Mouse (Mus musculus) heart, embryonic 11.5 days (tissue): ENCODE results near the gene Ralgps1. TPM values are rescaled to one million over a fixed set of nuclear protein-coding genes. Genes with fewer than 3 reads are reported as not detected.

Source experiments
- ATAC-seq: fragments of 200-750 bp; cut with Nextera tagmentation; replicated peaks from 2 replicates; pipeline ENCODE4 v1.8.0; 2017; ENCODE audit warnings: moderate library complexity; ENCODE audit not compliant: insufficient number of reproducible peaks, low FRiP score, low TSS enrichment
- H3K27ac ChIP-seq: fragments of 300-500 bp; sonication (generic); 2 replicates; pipeline ENCODE4 v1.5.1; 2014; ENCODE audit warnings: mild to moderate bottlenecking, low read depth, low read length
- H3K27me3 ChIP-seq: fragments of 300-500 bp; sonication (generic); 2 replicates; pipeline ENCODE4 v1.6.1; 2014; ENCODE audit warnings: mild to moderate bottlenecking, low read length, mixed read lengths; ENCODE audit not compliant: control insufficient read depth, insufficient read depth
- H3K36me3 ChIP-seq: fragments of 300-500 bp; sonication (generic); 2 replicates; pipeline ENCODE4 v1.6.1; 2014; ENCODE audit warnings: mild to moderate bottlenecking, low read length, moderate library complexity, mixed read lengths; ENCODE audit not compliant: control insufficient read depth, insufficient read depth
- H3K4me1 ChIP-seq: fragments of 300-500 bp; sonication (generic); 2 replicates; pipeline ENCODE4 v1.6.1; 2014; ENCODE audit warnings: low read length; ENCODE audit not compliant: control insufficient read depth, insufficient read depth
- H3K4me2 ChIP-seq: fragments of 300-500 bp; sonication (generic); 2 replicates; pipeline ENCODE4 v1.6.1; 2014; ENCODE audit warnings: mild to moderate bottlenecking, moderate library complexity
- H3K4me3 ChIP-seq: fragments of 300-500 bp; sonication (generic); 2 replicates; pipeline ENCODE4 v1.5.1; 2014; ENCODE audit warnings: low read depth, low read length
- H3K9ac ChIP-seq: fragments of 300-500 bp; sonication (generic); 2 replicates; pipeline ENCODE4 v1.6.1; 2014; ENCODE audit warnings: mild to moderate bottlenecking, low read depth, low read length, moderate library complexity
- H3K9me3 ChIP-seq: fragments of 300-500 bp; sonication (generic); replicated peaks from 2 replicates; pipeline ENCODE4 v1.6.1; 2016; ENCODE audit warnings: low read length; ENCODE audit not compliant: control insufficient read depth
- WGBS: fragments of 180-500 bp; shearing (Covaris S2); extraction: QIAGEN DNeasy Blood & Tissue Kit; methylation state at CpG from one replicate; pipeline ENCODE4 v1.1.7; 2014; ENCODE audit not compliant: insufficient replicate concordance; 5-methylcytosine and 5-hydroxymethylcytosine counted together
- polyA plus RNA-seq: library from polyadenylated mRNA; unstranded; fragments of >200 nt; fragmentation: Nextera tagmentation; extraction: Ambion mirVana; gene quantifications from 2 replicates; pipeline ENCODE4 v1.2.1, GENCODE M21; 2014

Ralgps1 gene
- polyA plus RNA-seq, 1 experiment from 2014 or later, result 6.6 TPM

GRCm38 (mm10) chr2:33200368-33201068 is 170.8 kb downstream of the Ralgps1 start:
- no peak for ATAC-seq
- H3K4me3 ChIP-seq, result no peak overlapping the region
- H3K27me3 ChIP-seq, result no peaks in the 10 kb centered on the region
- H3K36me3 ChIP-seq, result no peaks in the 10 kb centered on the region
- peak overlapping the region; percentile 46; the same call in 1 of the 2 replicates for H3K9ac ChIP-seq
- 45% methylated on average over 14 of the region's 14 CpGs for WGBS
- peak overlapping the region; percentile 31 for H3K4me2 ChIP-seq
- H3K4me1 ChIP-seq, result peaks cover 57% of the 10 kb centered on the region
- H3K9me3 ChIP-seq, result no peaks in the 10 kb centered on the region
- 0 out of 2 replicates have a peak overlapping the region, but pooled peaks have one; percentile 15 for H3K27ac ChIP-seq

GRCm38 (mm10) chr2:33189976-33190375 is 181.3 kb downstream of the Ralgps1 start:
- Histone ChIP-seq H3K9ac (no peak overlapping the region), H3K27ac (no peak overlapping the region), H3K9me3 (no peaks in the 10 kb centered on the region), H3K27me3 (no peaks in the 10 kb centered on the region), H3K4me3 (no peak overlapping the region), H3K4me2 (no peak overlapping the region), H3K36me3 (no peaks in the 10 kb centered on the region), H3K4me1 (peaks cover 32% of the 10 kb centered on the region)
- 74% methylated on average over 3 of the region's 3 CpGs for WGBS
- ATAC-seq, result no peak

- no peak overlapping the region for H3K4me2 ChIP-seq
- no peak for ATAC-seq
- no peaks in the 10 kb centered on the region for H3K36me3 ChIP-seq
- no peaks in the 10 kb centered on the region for H3K9me3 ChIP-seq
- WGBS, result 81% methylated on average over 6 of the region's 6 CpGs
- no peak overlapping the region for H3K4me3 ChIP-seq
- H3K9ac ChIP-seq, result no peak overlapping the region
- H3K27ac ChIP-seq, result no peak overlapping the region
- no peaks in the 10 kb centered on the region for H3K27me3 ChIP-seq
- H3K4me1 ChIP-seq, result peaks cover 32% of the 10 kb centered on the region
These were observed 182.2 kb downstream of the Ralgps1 start for GRCm38 (mm10) chr2:33188925-33189670.

DNA sequence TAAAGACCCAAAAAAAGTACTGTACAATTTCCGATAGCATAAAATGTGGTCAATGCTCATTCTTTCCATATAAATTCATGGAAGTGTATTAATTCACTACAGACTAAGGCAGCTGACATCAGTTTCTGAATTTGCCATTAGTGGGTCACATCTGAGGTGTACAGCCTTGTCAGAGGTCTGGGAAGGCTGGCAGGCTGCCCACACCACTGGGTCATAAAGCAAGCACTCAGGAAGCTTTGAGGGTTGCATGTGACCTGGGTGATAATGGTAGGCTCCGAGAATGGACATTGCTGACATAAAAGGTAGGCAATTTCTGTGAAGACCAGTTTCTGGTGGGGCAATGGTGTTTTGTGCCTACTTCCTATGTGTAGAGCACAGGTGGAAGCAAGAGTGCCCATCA is 183.4 kb downstream of the Ralgps1 start:
- no peaks in the 10 kb centered on the region for H3K27me3 ChIP-seq
- ATAC-seq, result no peak
- H3K36me3 ChIP-seq, result no peaks in the 10 kb centered on the region
- H3K9ac ChIP-seq, result no peak overlapping the region
- no peaks in the 10 kb centered on the region for H3K9me3 ChIP-seq
- 0 out of 2 replicates have a peak overlapping the region, but pooled peaks have one; percentile 10 for H3K27ac ChIP-seq
- H3K4me1 ChIP-seq, result peaks cover 32% of the 10 kb centered on the region
- WGBS, result 69% methylated on average over 2 of the region's 2 CpGs
- no peak overlapping the region for H3K4me2 ChIP-seq
- no peak overlapping the region for H3K4me3 ChIP-seq

DNA sequence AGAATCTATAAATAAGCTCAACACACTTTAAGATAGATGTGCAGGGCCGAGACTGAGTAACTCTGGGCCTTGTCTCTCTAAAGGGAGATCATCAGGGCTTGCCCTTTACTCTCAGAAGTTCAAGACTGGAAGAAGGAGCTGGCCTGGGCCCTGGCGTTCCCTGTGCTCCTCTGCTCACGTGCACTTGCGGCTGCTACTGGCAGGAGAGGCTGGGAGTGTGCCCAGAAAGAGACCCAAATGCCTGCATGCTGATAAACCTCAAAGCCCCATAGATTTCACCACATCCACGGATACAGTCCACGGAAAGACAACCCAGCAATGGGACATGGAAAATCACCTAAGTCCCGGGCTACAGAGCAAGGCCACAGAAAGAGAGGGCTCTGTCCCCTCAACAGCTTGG is 184.8 kb downstream of the Ralgps1 start:
- Histone ChIP-seq H3K36me3 (no peaks in the 10 kb centered on the region), H3K4me3 (no peak overlapping the region), H3K4me1 (peaks cover 32% of the 10 kb centered on the region), H3K9me3 (no peaks in the 10 kb centered on the region), H3K27me3 (no peaks in the 10 kb centered on the region), H3K4me2 (0 out of 2 replicates have a peak overlapping the region, but pooled peaks have one; percentile 2), H3K27ac (peak overlapping the region; percentile 67), H3K9ac (peak overlapping the region; percentile 56)
- 37% methylated on average over 7 of the region's 7 CpGs for WGBS
- no peak for ATAC-seq

GRCm38 (mm10) chr2:33185258-33185657 is 186.0 kb downstream of the Ralgps1 start:
- no peaks in the 10 kb centered on the region for H3K36me3 ChIP-seq
- H3K4me1 ChIP-seq, result peaks cover 32% of the 10 kb centered on the region
- no peak for ATAC-seq
- H3K27me3 ChIP-seq, result no peaks in the 10 kb centered on the region
- no peak overlapping the region for H3K4me2 ChIP-seq
- 67% methylated on average over 7 of the region's 7 CpGs for WGBS
- H3K4me3 ChIP-seq, result no peak overlapping the region
- no peak overlapping the region for H3K9ac ChIP-seq
- H3K27ac ChIP-seq, result no peak overlapping the region
- H3K9me3 ChIP-seq, result no peaks in the 10 kb centered on the region

- Histone ChIP-seq H3K27ac (no peak overlapping the region), H3K27me3 (no peaks in the 10 kb centered on the region), H3K4me3 (no peak overlapping the region), H3K4me2 (no peak overlapping the region), H3K36me3 (no peaks in the 10 kb centered on the region), H3K9ac (no peak overlapping the region), H3K9me3 (no peaks in the 10 kb centered on the region), H3K4me1 (peaks cover 37% of the 10 kb centered on the region)
- ATAC-seq, result no peak
- WGBS, result 76% methylated on average over 10 of the region's 10 CpGs
These were observed 186.6 kb downstream of the Ralgps1 start for GRCm38 (mm10) chr2:33184641-33185040.

DNA sequence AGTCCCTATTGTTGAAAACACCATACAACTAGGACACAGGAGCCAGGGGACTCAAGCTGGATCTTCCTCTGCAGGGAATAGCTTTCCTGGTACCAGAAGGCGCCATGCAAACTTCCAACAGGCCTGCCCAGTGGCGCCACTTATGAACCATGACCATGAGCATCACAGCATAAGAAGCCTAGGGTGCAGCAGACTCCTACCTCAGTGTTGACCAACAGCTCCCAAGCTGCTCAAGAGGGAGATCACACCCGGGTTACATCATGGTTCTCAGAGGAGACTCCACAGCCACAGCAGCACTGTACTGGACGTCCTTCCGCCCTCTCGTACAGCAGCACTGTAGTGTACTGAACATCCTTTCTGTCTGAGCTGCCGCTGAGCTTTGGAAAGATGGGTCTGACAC is 188.0 kb downstream of the Ralgps1 start:
- Histone ChIP-seq H3K36me3 (no peaks in the 10 kb centered on the region), H3K27me3 (no peaks in the 10 kb centered on the region), H3K4me1 (peaks cover 36% of the 10 kb centered on the region), H3K9me3 (no peaks in the 10 kb centered on the region), H3K4me3 (no peak overlapping the region), H3K9ac (no peak overlapping the region), H3K4me2 (no peak overlapping the region), H3K27ac (no peak overlapping the region)
- 86% methylated on average over 7 of the region's 7 CpGs for WGBS
- no peak for ATAC-seq
